Mouse (Mus musculus) thymus, postnatal 25 days (tissue): ENCODE data around the gene Rec114.

Experiments
- DNase-seq: peaks from one replicate; pipeline ENCODE4 v3.0.0; 2022

The Rec114 gene

GRCm38 (mm10) chr9:58659989-58660388 lies 83.8 kb downstream of the Rec114 start:
- no peak for DNase-seq

- DNase-seq = no peak
Observed at GRCm38 (mm10) chr9:58659331-58659730, 84.4 kb downstream of the Rec114 start.

GRCm38 (mm10) chr9:58658596-58659309 lies 85.0 kb downstream of the Rec114 start:
- DNase-seq = no peak

GRCm38 (mm10) chr9:58657735-58658512 lies 85.8 kb downstream of the Rec114 start:
- no peak for DNase-seq

GRCm38 (mm10) chr9:58656824-58657223 lies 86.9 kb downstream of the Rec114 start:
- DNase-seq = no peak

- DNase-seq = no peak
Observed at GRCm38 (mm10) chr9:58656396-58656795, 87.4 kb downstream of the Rec114 start.

- DNase-seq = no peak
Observed at GRCm38 (mm10) chr9:58654494-58654893, 89.3 kb downstream of the Rec114 start.

- peak; percentile 8 for DNase-seq
Observed at GRCm38 (mm10) chr9:58651993-58652392, 91.8 kb downstream of the Rec114 start.

GRCm38 (mm10) chr9:58649265-58649626 lies 94.5 kb downstream of the Rec114 start:
- DNase-seq = no peak

- no peak for DNase-seq
Observed at GRCm38 (mm10) chr9:58648406-58649264, 95.1 kb downstream of the Rec114 start.

- no peak for DNase-seq
Observed at GRCm38 (mm10) chr9:58630441-58630840, 113.3 kb downstream of the Rec114 start.

GRCm38 (mm10) chr9:58627197-58627596 lies 116.6 kb downstream of the Rec114 start:
- no peak for DNase-seq

GRCm38 (mm10) chr9:58623009-58623408 lies 120.8 kb downstream of the Rec114 start:
- DNase-seq = no peak

GRCm38 (mm10) chr9:58615064-58615938 lies 128.5 kb downstream of the Rec114 start:
- no peak for DNase-seq

- no peak for DNase-seq
Observed at GRCm38 (mm10) chr9:58613790-58614189, 130.0 kb downstream of the Rec114 start.
